Mouse (Mus musculus): Measurements from ENCODE around the gene Kcnc1. TPM values are rescaled to one million over a fixed set of nuclear protein-coding genes. Genes with fewer than 3 reads are reported as not detected.

The Kcnc1 gene
- polyA plus RNA-seq, 1 experiment from 2014 or later, result 9.6 TPM

Other genes with a start within 250 kb of the Kcnc1 start
- gene Abcc8, start 216.5 kb upstream of the Kcnc1 start, polyA plus RNA-seq (2015; fragmentation: Nextera tagmentation; extraction: Ambion mirVana), result 6.2 and 7.1 TPM in 2 replicates
- gene Ush1c, start 158.0 kb upstream of the Kcnc1 start, polyA plus RNA-seq (2015; fragmentation: Nextera tagmentation; extraction: Ambion mirVana), result 1.7 and 2.4 TPM in 2 replicates
- gene Otog, start 155.5 kb upstream of the Kcnc1 start, polyA plus RNA-seq (2015; fragmentation: Nextera tagmentation; extraction: Ambion mirVana), result 0.19 and 0.34 TPM in 2 replicates
- gene Myod1, start 20.0 kb upstream of the Kcnc1 start, polyA plus RNA-seq (2015; fragmentation: Nextera tagmentation; extraction: Ambion mirVana), result 0.94 and 1.4 TPM in 2 replicates
- 34.5 and 36.8 TPM in 2 replicates for gene Sergef, start 243.3 kb downstream of the Kcnc1 start, polyA plus RNA-seq (2015; fragmentation: Nextera tagmentation; extraction: Ambion mirVana)

All from hindbrain, embryonic 13.5 days (tissue).